Mouse (Mus musculus) kidney, adult 2 months (tissue): ENCODE measurements at regions not wholly inside any gene's neighbourhood (a gene's known extent, or its start where the extent isn't known, plus 50 kb on each side); places are given as distances from the start of the nearest gene placed in this dataset.

Experiments used
- CTCF ChIP-seq: fragments of 200-500 bp; conservative IDR thresholded peaks from 2 replicates; pipeline ENCODE4 v1.5.1; 2011; ENCODE audit warnings: low read depth, mild to moderate bottlenecking, control low read depth, low read length, moderate library complexity, mixed read lengths; ENCODE audit not compliant: insufficient read depth, insufficient read length
- POLR2A ChIP-seq: fragments of 200-500 bp; IDR thresholded peaks from one replicate; pipeline ENCODE4 v1.6.1; 2011; ENCODE audit warnings: low read depth, low read length, control low read depth

GRCm38 (mm10) chr4:83956252-83956904 lies 431.0 kb downstream of the Ccdc171 start:
- no peak for TF ChIP-seq CTCF
- TF ChIP-seq POLR2A, result no peak
